Mouse (Mus musculus): ENCODE measurements around the gene Armc8. TPM values are rescaled to one million over a fixed set of nuclear protein-coding genes. Genes with fewer than 3 reads are reported as not detected.

Gene Armc8
- total and polyA plus RNA-seq, 2 experiments from 2014 or later, result 68.5 to 69.2 TPM

DNA sequence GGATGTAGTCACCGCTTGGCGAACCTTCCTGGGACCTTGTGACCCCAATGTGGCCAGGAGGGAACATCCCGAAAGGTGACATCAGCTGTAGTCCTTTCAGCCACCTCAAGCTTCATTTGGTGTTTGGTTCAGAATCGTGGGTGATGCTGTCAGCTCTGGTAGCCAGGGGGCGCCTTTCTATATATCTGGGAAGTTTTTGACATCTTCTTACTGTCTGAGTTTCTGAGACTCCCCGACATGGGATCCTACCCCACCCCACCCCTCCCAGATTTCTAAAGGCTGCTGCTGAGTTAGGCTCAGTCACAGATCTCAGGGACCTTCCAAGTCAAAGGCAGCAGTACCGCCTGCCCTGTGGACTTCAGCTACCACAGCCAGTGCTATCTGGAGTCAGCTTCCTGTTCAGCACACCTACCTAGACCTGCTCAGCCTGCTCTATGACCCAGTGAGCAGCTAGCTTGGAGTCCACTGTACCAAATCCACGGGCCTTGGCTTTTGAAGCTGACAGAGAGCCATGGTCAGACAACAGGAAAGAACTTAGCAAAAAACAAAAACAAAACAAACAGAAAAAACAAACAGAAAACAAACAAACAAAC lies 98.9 kb downstream of the Armc8 start:
- ATAC-seq, result 0 out of 2 replicates have a peak, but pooled peaks have one; percentile 21
- no peaks in the 10 kb centered on the region for H3K9me3 ChIP-seq (ENCODE audit: low read length)
- DNase-seq (ENCODE audit: low spot score), result no peak
- no peaks in the 10 kb centered on the region for H3K27me3 ChIP-seq (ENCODE audit: insufficient read depth, low read length)
- H3K9ac ChIP-seq (replicated peaks; ENCODE audit: low read length), result no peak overlapping the region
- H3K4me1 ChIP-seq (ENCODE audit: insufficient read depth, low read length), result no peaks in the 10 kb centered on the region
- no peaks in the 10 kb centered on the region for H3K36me3 ChIP-seq (ENCODE audit: insufficient read depth, low read length)
- H3K4me2 ChIP-seq (ENCODE audit: low read depth, low read length), result no peak overlapping the region
- WGBS, result 66% methylated on average over 8 of the region's 8 CpGs
- TF ChIP-seq CTCF (IDR thresholded peaks at IDR 0.05; ENCODE audit: low read depth), result peak; percentile 48
- no peak overlapping the region for H3K4me3 ChIP-seq (ENCODE audit: low read length)
- H3K27ac ChIP-seq, result no peak overlapping the region

- Histone ChIP-seq H3K4me1 (ENCODE audit: insufficient read depth, low read length) (no peaks in the 10 kb centered on the region), H3K36me3 (ENCODE audit: insufficient read depth, low read length) (no peaks in the 10 kb centered on the region), H3K27me3 (ENCODE audit: insufficient read depth, low read length) (no peaks in the 10 kb centered on the region), H3K9me3 (ENCODE audit: low read length) (no peaks in the 10 kb centered on the region), H3K4me3 (ENCODE audit: low read length) (no peak overlapping the region), H3K27ac (no peak overlapping the region), H3K9ac (replicated peaks; ENCODE audit: low read length) (no peak overlapping the region), H3K4me2 (ENCODE audit: low read depth, low read length) (no peak overlapping the region)
- DNase-seq (ENCODE audit: low spot score) (peak; percentile 54), ATAC-seq (peak; percentile 52)
- TF ChIP-seq CTCF (IDR thresholded peaks at IDR 0.05; ENCODE audit: low read depth), result no peak
- WGBS, result 79% methylated on average over 9 of the region's 9 CpGs
Observed at GRCm38 (mm10) chr9:99468572-99468971, 100.1 kb downstream of the Armc8 start.

GRCm38 (mm10) chr9:99464876-99465275 lies 103.8 kb downstream of the Armc8 start:
- 69% methylated on average over 6 of the region's 6 CpGs for WGBS

GRCm38 (mm10) chr9:99459730-99460129 lies 109.0 kb downstream of the Armc8 start:
- Histone ChIP-seq H3K4me1 (ENCODE audit: insufficient read depth, low read length) (no peaks in the 10 kb centered on the region), H3K4me2 (ENCODE audit: low read depth, low read length) (no peak overlapping the region), H3K4me3 (ENCODE audit: low read length) (no peak overlapping the region), H3K27ac (no peak overlapping the region), H3K9ac (replicated peaks; ENCODE audit: low read length) (no peak overlapping the region), H3K27me3 (ENCODE audit: insufficient read depth, low read length) (no peaks in the 10 kb centered on the region), H3K9me3 (ENCODE audit: low read length) (no peaks in the 10 kb centered on the region), H3K36me3 (ENCODE audit: insufficient read depth, low read length) (no peaks in the 10 kb centered on the region)
- ATAC-seq (no peak), DNase-seq (ENCODE audit: low spot score) (no peak)
- no peak for TF ChIP-seq CTCF (IDR thresholded peaks at IDR 0.05; ENCODE audit: low read depth)
- 85% methylated on average over 4 of the region's 4 CpGs for WGBS

More at GRCm38 (mm10) chr9:99464876-99465275, 103.8 kb downstream of the Armc8 start:
- no peak for TF ChIP-seq CTCF (IDR thresholded peaks at IDR 0.05; ENCODE audit: low read depth)
- H3K27ac ChIP-seq, result no peak overlapping the region
- no peak for ATAC-seq
- no peaks in the 10 kb centered on the region for H3K9me3 ChIP-seq (ENCODE audit: low read length)
- H3K36me3 ChIP-seq (ENCODE audit: insufficient read depth, low read length), result no peaks in the 10 kb centered on the region
- H3K27me3 ChIP-seq (ENCODE audit: insufficient read depth, low read length), result no peaks in the 10 kb centered on the region
- no peaks in the 10 kb centered on the region for H3K4me1 ChIP-seq (ENCODE audit: insufficient read depth, low read length)
- no peak overlapping the region for H3K4me2 ChIP-seq (ENCODE audit: low read depth, low read length)
- H3K4me3 ChIP-seq (ENCODE audit: low read length), result no peak overlapping the region
- DNase-seq (ENCODE audit: low spot score), result peak; percentile 30
- no peak overlapping the region for H3K9ac ChIP-seq (replicated peaks; ENCODE audit: low read length)

- Histone ChIP-seq H3K4me2 (ENCODE audit: low read depth, low read length) (no peak overlapping the region), H3K4me3 (ENCODE audit: low read length) (no peak overlapping the region), H3K27me3 (ENCODE audit: insufficient read depth, low read length) (no peaks in the 10 kb centered on the region), H3K27ac (no peak overlapping the region), H3K9ac (replicated peaks; ENCODE audit: low read length) (no peak overlapping the region), H3K9me3 (ENCODE audit: low read length) (no peaks in the 10 kb centered on the region), H3K36me3 (ENCODE audit: insufficient read depth, low read length) (no peaks in the 10 kb centered on the region), H3K4me1 (ENCODE audit: insufficient read depth, low read length) (no peaks in the 10 kb centered on the region)
- WGBS, result 44% methylated on average over 12 of the region's 12 CpGs
- no peak for ATAC-seq
- peak; percentile 71 for TF ChIP-seq CTCF (IDR thresholded peaks at IDR 0.05; ENCODE audit: low read depth)
- DNase-seq (ENCODE audit: low spot score), result peak; percentile 66
Observed at GRCm38 (mm10) chr9:99458529-99459208, 110.0 kb downstream of the Armc8 start.

- no peaks in the 10 kb centered on the region for H3K27me3 ChIP-seq (ENCODE audit: insufficient read depth, low read length)
- H3K9me3 ChIP-seq (ENCODE audit: low read length), result no peaks in the 10 kb centered on the region
- no peak for ATAC-seq
- no peak overlapping the region for H3K4me2 ChIP-seq (ENCODE audit: low read depth, low read length)
- H3K36me3 ChIP-seq (ENCODE audit: insufficient read depth, low read length), result no peaks in the 10 kb centered on the region
- no peaks in the 10 kb centered on the region for H3K4me1 ChIP-seq (ENCODE audit: insufficient read depth, low read length)
- WGBS, result 60% methylated on average over 4 of the region's 4 CpGs
- TF ChIP-seq CTCF (IDR thresholded peaks at IDR 0.05; ENCODE audit: low read depth), result no peak
- no peak overlapping the region for H3K4me3 ChIP-seq (ENCODE audit: low read length)
- DNase-seq (ENCODE audit: low spot score), result no peak
- H3K9ac ChIP-seq (replicated peaks; ENCODE audit: low read length), result no peak overlapping the region
- H3K27ac ChIP-seq, result no peak overlapping the region
Observed at GRCm38 (mm10) chr9:99454211-99454610, 114.5 kb downstream of the Armc8 start.

DNA sequence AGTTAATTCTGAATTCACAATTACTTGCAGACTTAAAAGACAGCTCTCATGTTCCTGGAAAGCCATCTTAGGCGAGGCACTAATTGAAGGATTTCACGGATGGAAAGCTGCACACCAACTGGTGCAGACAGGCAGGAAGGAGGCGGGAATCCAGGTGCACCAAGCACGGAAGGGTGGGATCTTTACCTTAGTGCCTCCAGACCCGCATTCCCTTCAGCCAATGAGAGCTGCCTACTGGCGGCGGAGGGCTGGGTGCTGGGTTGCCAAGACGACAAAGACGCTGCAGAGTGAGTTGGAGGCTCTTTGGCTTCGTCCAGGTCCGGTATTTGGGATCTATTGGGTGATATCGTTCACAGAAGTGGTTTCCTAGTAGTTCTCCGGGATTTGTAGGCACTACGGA lies 117.5 kb downstream of the Armc8 start, which contains the start of gene Nme9:
TSS of gene Nme9 (plus strand) at position 315 of the 400 bp plus-strand sequence.
- no peak within 1 kb of the TSS for H3K9ac ChIP-seq (replicated peaks; ENCODE audit: low read length)
- no peaks in the 10 kb centered on the region for H3K27me3 ChIP-seq (ENCODE audit: insufficient read depth, low read length)
- peak within 1 kb of the TSS; percentile 41 for H3K4me2 ChIP-seq (ENCODE audit: low read depth, low read length)
- DNase-seq (ENCODE audit: low spot score) (peak; percentile 40), ATAC-seq (peak; percentile 60)
- TF ChIP-seq CTCF (IDR thresholded peaks at IDR 0.05; ENCODE audit: low read depth), result no peak
- no peak within 1 kb of the TSS for H3K27ac ChIP-seq
- H3K36me3 ChIP-seq (ENCODE audit: insufficient read depth, low read length), result no peaks in the 10 kb centered on the region
- no peak within 1 kb of the TSS for H3K4me3 ChIP-seq (ENCODE audit: low read length)
- 11% methylated on average over 14 of the region's 14 CpGs for WGBS
- H3K4me1 ChIP-seq (ENCODE audit: insufficient read depth, low read length), result no peaks in the 10 kb centered on the region
- H3K9me3 ChIP-seq (ENCODE audit: low read length), result no peaks in the 10 kb centered on the region

Data from hindbrain, postnatal 0 days (tissue).